Mouse (Mus musculus): ENCODE results near the gene Col25a1.

DNA sequence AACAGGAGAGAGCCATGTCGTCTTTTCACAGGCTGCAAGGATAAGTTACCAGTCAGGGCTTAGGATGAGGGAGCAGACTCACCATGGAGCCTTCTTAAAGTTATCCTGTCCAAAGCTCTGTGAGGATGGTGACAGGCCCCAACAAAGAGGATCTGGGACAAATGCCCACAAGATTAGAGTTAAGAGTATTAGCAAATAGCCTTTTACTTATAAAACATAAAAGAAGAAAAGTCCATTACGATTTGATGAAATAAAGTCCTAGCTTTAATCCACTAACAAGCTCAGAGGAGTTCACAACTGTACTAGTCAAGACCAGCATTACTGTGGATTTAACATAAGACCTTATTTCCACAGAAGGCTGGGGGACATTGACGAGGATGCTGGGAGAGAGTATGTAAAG lies 26.2 kb downstream of the Col25a1 start:
- TF ChIP-seq CTCF (IDR thresholded peaks at IDR 0.05; ENCODE audit: extremely low read depth, insufficient read length, insufficient replicate concordance, low read depth, low read length) (no peak), POLR2A (IDR thresholded peaks at IDR 0.05; ENCODE audit: low read depth, low read length) (no peak)
